Mouse (Mus musculus) C2C12 (cell line): ENCODE measurements around the gene Gm49387.

Experiments used
- CEBPB ChIP-seq: IDR thresholded peaks from one replicate; pipeline ENCODE4 v1.6.1; 2011; ENCODE audit warnings: low read depth, mild to moderate bottlenecking, control low read depth, moderate library complexity
- CTCF ChIP-seq: IDR thresholded peaks from one replicate; pipeline ENCODE4 v1.5.1; 2011; ENCODE audit not compliant: control insufficient read depth, insufficient read depth, insufficient read length
- FOSL1 ChIP-seq: IDR thresholded peaks from one replicate; pipeline ENCODE4 v1.8.0; 2011; ENCODE audit warnings: mild to moderate bottlenecking, low read length; ENCODE audit not compliant: poor library complexity, insufficient read depth, severe bottlenecking
- MAX ChIP-seq: IDR thresholded peaks from one replicate; pipeline ENCODE4 v1.6.1; 2011; ENCODE audit warnings: mild to moderate bottlenecking, control low read depth
- MYOD1 ChIP-seq: IDR thresholded peaks from one replicate; pipeline ENCODE4 v1.6.1; 2011; ENCODE audit warnings: low read depth; ENCODE audit not compliant: control insufficient read depth, insufficient read length
- MYOG ChIP-seq: IDR thresholded peaks from one replicate; pipeline ENCODE4 v1.6.1; 2011; ENCODE audit not compliant: control insufficient read depth, insufficient read length; ENCODE audit errors: extremely low read depth
- USF1 ChIP-seq: IDR thresholded peaks from one replicate; pipeline ENCODE4 v1.6.1; 2011; ENCODE audit warnings: low read depth, mild to moderate bottlenecking, control low read depth, moderate library complexity

GRCm38 (mm10) chr14:31564452-31565179 is 76.1 kb downstream of the Gm49387 start:
- TF ChIP-seq CTCF: no peak
- no peak for TF ChIP-seq MAX
- TF ChIP-seq MYOD1: no peak
- no peak for TF ChIP-seq CEBPB
- no peak for TF ChIP-seq USF1
- no peak for TF ChIP-seq FOSL1
- no peak for TF ChIP-seq MYOG
